Mouse (Mus musculus): ENCODE results near the gene Col9a1.

Gene Col9a1

GRCm38 (mm10) chr1:24177224-24177851 lies at the start of gene Col9a1:
TSS of gene Col9a1 (plus strand) at chr1:24177610.
- no peak for DNase-seq

- no peak for DNase-seq
Measured at GRCm38 (mm10) chr1:24127866-24128265, 49.5 kb upstream of the Col9a1 start.

DNA sequence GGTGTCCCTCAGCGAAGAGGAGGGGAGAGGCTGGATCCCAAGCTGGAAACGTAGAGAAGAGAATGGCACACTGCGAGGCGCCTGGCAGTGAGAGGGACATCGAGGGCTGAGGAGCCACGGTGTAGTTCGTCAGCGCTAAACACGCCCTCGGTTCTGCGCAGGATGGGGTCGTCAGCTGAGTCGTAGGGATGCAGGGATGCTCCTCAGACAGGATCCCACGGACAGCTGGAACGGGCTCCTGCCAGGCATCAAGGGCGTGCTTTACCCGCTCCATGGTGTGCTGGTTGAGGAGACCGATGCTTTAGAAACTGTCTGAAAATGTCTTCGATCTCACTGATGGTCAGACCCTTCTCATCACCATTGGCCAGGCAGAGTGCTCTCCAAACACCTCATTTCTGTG lies 43.6 kb upstream of the Col9a1 start:
- DNase-seq, result no peak

- peak; percentile 3 for DNase-seq
Measured at GRCm38 (mm10) chr1:24134792-24135191, 42.6 kb upstream of the Col9a1 start.

- DNase-seq, result peak; percentile 51
Measured at GRCm38 (mm10) chr1:24137133-24137532, 40.3 kb upstream of the Col9a1 start.

- no peak for DNase-seq
Measured at GRCm38 (mm10) chr1:24140555-24140954, 36.9 kb upstream of the Col9a1 start.

DNA sequence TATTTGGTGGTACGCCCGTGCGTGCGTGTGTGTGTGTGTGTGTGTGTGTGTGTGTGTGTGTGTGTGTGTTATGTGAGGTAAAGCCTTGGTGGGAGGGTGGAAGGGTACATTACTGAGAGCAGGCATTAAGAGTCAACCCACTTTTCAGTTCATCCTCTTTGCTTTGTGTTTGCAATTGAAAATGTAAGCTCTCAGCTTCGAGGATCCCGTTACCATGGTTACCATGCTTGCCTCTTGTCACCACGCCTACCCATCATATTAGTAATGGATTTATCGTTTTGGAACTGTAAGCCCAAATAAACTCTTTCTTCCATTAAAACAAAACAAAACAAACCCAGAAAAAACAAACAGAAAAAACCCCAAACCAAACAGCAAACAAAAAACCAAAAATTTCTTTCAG lies 33.9 kb upstream of the Col9a1 start:
- no peak for DNase-seq

DNA sequence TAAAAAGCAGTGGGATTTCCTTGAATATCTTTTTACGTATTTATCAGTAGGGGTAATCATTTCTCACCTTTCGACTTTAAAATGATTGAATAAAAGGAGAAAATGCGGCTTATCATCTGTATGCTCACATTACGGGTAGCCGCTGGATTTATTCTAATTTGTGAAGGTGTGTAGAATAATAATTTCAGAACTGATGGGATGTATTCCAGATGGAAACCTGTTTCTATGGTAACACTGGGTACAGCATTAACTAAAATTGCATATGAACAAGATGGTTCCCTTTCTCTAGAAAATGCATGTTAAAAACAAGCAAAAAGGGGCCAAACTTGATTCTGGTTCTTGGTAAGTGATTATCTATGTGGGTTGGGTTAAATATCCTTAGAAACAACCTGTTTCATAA lies 19.7 kb upstream of the Col9a1 start:
- DNase-seq, result no peak

- DNase-seq, result no peak
Measured at GRCm38 (mm10) chr1:24169410-24169809, 8.0 kb upstream of the Col9a1 start.

DNA sequence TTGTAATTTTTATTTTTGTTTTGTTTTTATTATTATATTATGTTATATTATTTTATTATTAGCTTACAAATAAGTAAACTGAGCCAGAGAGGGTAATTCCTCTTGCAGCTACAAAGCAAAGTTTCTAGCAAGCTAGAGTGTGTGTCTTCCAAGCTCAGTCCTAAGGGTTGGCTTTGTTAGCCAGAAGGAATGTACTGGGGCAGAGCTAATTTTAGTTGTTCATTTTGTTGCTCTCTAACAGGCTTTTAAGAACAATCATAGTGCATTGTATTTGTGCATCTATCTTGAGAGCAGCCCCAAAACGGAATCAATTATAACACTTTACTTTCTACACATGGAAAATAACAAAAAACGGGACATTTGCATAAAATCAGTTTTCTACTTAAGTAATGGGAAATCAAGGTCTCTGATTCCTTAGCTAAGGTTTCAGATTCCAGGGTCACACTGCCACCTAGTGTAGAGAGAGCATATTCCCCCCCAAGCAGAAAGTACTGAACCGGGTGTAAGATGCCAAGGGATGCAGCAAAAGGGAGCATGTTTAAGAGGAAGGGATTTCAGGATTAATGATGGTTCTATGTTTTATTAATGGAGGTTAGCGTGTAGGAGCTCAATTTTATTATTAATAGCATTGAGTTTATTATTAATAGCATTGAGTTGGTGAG lies 6.1 kb upstream of the Col9a1 start:
- DNase-seq, result peak; percentile 49

DNA sequence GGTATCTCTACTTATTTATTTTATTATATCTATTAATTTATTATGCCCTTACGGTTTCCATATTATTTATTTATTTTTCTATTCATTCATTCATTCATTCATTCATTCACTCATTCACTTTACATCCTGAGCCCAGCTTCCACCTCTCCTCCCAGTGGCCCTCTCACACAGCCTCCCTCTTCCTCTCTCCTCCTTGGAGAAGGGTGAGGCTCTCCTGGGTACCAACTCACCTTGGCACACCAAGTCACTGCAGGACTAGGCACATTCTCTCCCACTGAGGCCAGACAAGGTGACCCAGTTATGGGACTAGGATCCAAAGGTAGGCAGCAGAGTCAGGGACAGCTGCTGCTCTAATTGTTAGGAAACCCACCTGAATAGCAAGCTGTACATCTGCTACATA lies 5.5 kb upstream of the Col9a1 start:
- DNase-seq, result no peak

DNA sequence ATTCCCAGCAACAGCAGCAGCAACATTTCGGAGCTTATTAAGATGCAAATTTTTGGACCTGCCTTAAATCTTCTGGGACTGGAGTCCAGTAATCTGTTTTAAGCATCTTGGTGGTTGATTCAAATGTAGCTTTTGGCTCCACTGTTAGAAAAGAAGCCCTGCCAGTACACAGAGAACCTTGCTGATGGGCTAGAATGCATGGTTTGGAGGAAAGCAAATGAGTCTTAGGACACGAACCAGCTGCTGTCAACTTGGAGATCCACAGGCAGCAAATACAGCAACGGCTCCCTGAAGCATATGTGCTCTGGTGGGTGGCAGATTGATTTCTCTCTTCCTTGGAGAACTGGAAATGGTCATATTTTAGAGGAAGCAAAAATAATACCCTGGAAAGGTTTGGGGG lies 4.8 kb upstream of the Col9a1 start:
- DNase-seq, result no peak

DNA sequence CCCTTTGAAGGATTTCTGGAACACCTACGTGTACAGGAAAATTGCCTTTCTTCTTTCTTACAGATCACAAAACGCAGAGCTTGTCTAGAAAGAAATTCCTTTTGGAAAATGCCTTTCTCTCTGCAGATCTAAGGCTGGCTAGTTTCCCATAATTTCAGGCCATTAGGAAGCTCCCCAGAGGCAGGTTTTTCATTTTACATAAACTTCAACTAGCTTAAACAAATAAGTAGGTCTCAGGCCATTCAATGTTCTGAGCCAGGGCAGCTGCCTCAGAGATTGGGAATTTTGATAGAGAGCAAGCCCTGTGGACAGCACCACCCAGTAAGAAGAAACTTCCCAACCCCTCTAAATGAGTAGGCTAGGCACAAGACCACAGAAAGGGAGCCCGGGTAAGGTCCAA lies 1.6 kb upstream of the Col9a1 start:
- DNase-seq, result no peak

- DNase-seq, result no peak
Measured at GRCm38 (mm10) chr1:24179856-24180255, 2.4 kb downstream of the Col9a1 start.

DNA sequence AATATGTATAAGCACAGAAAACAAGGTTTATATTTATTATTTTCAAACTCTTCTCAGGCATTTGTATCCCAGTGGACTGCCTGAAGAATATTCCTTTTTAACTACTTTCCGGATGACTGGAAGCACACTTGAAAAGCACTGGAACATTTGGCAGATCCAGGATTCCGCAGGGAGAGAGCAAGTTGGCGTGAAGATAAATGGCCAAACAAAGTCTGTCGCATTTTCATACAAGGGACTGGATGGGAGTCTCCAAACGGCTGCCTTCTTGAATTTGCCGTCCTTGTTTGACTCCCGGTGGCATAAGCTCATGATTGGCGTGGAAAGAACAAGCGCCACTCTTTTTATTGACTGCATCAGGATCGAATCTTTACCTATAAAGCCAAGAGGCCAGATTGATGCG lies 7.6 kb downstream of the Col9a1 start:
- no peak for DNase-seq

- DNase-seq, result no peak
Measured at GRCm38 (mm10) chr1:24186964-24187363, 9.6 kb downstream of the Col9a1 start.

GRCm38 (mm10) chr1:24191668-24192067 lies 14.3 kb downstream of the Col9a1 start:
- DNase-seq, result no peak

DNA sequence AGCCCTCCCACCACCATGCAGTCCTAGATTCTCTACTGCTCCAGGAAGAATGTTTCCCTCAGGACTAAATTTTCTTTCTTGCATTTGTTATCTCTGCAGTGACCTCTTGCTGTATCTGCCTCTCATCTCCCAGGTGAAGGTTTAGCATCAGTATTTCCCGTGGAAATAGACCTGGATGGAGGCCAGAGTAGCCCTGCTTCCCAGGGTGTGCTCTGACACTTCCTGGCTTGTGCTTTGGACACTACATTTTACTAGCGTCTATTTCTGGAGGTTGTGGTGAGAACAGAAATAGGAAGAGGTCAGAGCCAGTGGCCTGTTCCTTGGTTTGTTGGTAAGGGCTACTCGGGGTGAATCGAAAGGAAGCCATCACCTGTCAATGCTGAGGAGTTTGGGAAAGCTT lies 16.7 kb downstream of the Col9a1 start:
- no peak for DNase-seq

GRCm38 (mm10) chr1:24195070-24195840 lies 17.8 kb downstream of the Col9a1 start:
- no peak for DNase-seq

DNA sequence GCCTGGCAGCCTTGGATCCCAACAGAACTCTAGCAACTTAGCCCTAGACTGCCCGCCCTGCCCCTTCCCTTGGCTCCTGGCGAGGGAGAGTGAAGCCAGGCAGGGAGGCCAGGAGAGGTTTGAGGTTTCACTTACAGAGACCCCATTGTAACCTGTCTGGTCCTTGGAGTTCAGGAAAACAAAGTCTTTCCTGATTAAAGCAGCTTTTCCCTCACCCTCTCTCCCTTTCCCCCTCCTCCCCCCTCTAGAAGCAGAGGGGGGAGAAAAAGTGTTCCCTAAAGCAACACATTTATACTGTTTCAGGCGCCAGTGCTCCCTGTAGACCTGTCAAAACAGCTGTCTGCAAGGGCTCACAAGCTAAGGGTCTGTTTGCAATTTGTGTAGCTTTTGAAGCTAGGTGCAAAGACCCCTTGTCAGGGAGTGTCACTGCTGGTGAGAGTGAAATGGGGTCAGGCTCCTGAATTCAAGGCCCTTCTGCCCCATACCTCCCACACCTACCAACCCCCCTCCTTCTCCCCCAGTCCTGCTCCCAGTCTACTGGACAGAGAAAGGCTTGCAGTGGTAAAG lies 18.6 kb downstream of the Col9a1 start:
- no peak for DNase-seq

DNA sequence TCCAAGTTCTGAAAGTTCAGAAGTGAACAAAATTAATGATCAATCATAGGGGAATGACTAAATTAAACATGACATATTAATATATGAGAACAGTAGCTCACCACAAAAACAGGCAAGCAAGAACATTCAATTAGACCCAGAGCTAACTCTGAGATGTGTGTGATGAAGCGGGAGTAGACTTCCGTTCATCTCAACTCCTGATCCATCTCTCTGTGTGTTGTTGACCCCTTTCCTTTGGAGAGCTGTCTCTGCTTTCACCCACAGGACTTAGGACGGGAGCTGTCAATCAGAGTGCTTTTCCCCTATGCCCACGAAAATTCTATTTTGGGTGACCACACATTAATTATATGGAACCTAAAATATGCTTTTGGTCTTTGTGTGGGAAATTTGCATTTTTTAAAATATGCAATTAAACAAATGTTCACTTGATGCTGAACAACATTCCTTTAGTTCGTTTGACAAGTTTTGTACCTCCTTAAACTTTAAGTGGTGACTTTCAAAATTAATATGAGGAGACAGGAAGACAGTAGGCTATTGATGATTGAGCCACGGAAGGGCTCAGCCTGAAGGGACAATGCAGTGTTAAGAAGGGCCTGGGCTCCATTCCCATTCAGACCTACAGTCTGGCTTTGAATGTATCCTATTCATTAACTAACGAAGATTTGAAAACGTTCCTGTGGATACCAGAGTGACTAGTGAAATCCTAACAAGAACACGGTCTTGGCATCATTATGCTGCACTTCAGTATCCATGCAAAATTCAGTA lies 34.4 kb downstream of the Col9a1 start:
- no peak for DNase-seq

GRCm38 (mm10) chr1:24219041-24219440 lies 41.6 kb downstream of the Col9a1 start:
- DNase-seq, result no peak

DNA sequence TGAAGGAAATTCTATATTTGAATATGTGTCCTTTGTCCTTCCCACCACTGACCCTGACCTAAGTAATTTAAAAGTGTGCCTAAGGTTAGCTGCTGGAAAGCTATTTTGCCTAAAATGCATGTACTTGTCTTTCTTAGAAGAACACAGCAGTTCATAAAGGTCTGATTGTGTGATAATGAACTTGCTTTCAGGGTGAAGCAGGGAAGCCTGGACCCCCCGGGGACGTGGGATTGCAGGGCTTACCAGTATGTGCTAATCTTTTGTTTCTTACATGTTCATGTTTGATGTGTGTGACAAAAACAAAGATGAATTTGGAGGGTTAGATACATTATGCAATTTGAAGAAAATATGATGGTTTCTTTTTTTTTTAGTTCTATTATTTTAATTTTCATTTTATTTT lies 44.8 kb downstream of the Col9a1 start:
- DNase-seq, result no peak
